Mouse (Mus musculus): ENCODE measurements around the gene Ccm2. TPM values are rescaled to one million over a fixed set of nuclear protein-coding genes. Genes with fewer than 3 reads are reported as not detected.

Ccm2 gene
- total RNA-seq, 2 experiments from 2014 or later, result 53.5 to 54.1 TPM

DNA sequence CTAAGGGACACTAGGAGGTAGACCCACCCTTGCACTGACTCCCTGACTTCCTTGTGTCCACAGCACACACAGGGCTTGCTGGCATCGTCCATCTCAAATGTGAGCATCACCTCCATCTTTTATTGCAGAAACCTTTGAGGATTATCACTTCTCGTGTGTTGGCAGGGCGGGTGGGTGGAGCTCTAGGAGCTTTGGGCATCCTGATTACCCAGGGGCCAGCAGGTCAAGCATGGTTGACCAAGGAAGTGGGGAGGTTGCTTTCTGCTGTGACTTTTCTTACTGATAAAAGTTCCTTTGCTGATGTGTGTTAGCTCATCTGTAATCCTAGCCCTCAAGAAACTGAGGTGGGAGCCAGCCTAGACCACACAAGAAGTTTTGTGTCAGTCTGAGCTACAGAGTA lies 29.5 kb downstream of the Ccm2 start:
- DNase-seq (ENCODE audit: low spot score in 2 of 2), result no peak

DNA sequence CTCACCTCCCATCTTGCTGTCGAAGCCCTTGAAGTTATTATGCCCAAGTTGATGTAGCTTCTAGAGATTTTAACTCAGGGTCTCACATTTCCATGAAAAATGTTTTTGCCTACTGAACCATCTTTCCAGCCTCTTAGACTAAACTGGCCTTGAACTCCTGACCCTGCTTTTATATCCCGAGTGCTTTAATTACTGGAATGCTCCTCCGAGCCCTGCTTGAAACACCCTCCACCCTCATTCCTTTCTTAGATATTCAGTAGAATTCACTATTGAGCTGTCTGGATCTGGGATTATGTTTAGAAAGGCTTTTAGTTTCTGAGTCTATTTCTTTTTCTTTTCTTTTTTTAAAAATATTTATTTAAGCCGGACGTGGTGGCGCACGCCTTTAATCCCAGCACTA lies 32.7 kb downstream of the Ccm2 start:
- DNase-seq (ENCODE audit: low spot score in 2 of 2), result no peak

DNA sequence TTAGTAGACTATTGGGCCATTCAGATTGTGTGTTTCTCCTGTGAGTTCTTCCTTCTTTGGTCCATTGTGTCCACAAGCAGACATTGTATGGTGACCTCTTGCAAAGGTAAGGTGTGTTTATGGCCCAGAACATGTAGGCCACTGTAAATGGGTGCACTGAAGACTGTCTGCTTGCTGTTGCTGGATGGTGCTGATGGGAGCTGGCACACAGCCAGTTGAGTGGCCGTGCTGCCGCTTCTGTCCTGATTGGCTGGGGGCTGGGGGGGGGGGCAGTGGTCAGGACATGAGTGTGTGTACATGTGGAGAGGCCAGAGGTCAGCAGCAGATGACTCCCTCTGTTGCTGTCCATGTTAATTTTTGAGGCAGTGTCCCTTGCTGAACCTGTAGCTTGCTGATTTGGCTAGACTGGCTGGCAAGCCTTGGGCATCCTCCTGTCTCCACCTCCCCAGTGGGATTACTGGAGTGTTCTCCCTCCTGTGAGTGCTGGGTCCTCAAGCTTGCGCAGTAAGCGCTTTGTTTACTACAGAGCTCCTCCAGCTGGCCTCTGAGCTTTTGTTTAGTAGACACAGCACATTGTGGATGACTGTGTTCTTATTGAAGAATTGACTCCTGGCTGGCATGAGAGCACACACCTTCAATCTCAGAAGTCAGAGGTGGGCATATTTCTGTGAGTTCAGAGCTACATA lies 33.5 kb downstream of the Ccm2 start:
- no peak for DNase-seq (ENCODE audit: low spot score in 2 of 2)

DNA sequence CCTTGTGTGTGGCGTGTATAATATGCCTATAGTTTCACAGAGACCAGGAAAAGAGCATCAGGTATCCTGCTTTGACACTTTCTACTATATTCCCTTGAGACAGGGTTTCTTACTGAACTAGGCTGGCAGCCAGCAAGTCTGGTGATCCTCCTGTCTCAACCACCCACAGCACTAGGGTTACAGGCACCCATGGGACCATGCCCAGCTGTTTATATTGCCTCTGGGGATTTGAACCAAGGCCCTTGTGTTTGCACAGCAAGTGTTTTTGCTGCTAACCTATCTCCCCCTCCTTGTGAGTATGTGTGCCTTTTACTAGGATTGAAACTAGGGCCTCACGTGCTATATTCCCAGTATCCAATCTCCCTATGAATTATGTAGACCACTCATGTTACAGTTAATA lies 34.9 kb downstream of the Ccm2 start:
- no peak for DNase-seq (ENCODE audit: low spot score in 2 of 2)

DNA sequence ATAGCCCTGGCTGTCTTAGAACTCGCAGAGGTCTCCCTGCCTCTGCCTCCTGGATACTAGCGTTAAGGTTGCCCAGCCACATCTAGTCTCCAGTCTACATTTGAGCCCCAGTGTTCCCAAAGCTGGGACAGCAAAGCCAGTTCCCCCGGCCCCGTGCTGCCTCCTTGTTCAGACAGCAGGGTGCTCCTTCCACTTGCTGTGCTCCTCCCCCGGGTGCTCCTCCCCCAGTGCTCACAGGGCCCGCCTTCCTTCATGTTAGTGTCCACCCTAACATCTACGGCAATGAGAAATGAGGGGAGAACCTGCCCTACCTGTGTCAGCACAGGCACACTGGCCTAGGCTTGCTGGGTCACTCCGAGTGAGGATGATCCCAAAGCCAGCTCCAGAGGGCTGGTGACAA lies 39.1 kb downstream of the Ccm2 start:
- DNase-seq (ENCODE audit: low spot score in 2 of 2), result no peak

DNA sequence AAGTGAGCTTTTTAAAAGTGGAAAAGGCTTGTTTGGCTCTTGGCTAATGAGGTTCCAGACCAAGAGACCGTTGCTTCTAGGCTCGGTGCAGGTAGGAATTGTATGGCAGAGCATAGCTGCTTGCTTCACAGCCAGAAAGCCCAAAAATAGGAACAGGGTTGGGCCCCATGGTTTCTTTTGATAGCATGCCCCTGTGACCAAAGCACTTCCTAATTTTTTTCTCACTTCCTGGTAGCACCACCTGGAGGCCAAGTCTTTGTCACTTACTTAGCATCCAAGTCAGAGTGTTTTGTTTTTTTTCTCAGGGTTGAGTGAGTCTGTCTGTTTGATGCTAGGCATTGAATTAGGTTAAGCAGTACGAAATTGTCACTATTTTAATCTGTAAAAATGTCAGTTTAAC lies 40.0 kb downstream of the Ccm2 start:
- no peak for DNase-seq (ENCODE audit: low spot score in 2 of 2)

DNA sequence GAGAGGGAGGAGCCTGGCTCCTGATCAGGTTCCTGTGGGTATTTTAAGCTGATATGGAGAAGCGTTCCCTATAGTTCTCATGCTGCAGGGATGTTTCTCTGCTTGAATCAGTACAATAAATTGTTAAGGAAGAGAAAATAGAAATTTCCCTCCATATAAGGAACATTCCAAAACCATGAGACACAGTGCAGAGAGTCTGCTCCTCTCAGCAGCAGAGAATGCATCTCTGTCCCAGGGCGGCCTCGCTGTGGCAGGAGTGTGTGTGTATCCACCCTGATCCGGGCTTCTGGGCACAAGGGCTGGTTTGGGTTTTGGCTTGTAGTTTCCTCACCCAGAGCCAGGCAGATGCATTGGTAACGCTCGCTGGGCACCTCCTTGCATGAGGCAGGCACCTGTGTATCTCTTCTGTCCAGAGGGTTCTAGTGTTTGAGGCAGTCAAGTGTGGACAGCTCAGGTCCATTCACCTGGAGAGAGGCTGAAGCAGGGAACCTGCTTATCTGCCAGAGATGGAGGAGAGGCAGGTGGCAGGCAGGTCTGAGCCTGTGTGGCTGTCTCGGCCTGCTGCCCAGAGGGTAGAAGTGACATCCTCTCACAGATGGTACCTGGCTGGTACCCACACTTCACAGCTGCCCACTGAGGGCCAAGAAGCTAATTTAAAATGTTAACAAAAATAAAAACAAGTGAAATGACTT lies 40.7 kb downstream of the Ccm2 start:
- no peak for DNase-seq (ENCODE audit: low spot score in 2 of 2)

DNA sequence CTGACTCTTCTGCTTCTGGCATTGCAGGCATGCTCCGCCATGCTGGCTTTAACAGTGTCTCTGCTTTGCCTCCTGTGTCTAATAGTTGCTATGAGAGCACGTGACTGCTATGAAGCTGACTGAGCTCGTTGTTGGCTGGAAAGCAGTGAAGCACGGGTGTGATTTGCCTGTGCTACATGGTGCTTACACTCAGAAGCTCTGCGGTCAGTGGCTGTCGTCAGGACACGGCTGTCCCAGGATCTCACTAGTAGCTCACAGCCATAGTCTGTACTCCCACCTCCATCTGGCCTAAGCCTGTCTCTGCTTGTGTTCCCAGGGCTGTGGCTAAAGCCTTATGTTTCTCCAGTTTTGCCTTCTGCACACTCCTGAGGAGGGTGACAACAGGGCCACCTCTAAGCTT lies 41.6 kb downstream of the Ccm2 start:
- no peak for DNase-seq (ENCODE audit: low spot score in 2 of 2)

DNA sequence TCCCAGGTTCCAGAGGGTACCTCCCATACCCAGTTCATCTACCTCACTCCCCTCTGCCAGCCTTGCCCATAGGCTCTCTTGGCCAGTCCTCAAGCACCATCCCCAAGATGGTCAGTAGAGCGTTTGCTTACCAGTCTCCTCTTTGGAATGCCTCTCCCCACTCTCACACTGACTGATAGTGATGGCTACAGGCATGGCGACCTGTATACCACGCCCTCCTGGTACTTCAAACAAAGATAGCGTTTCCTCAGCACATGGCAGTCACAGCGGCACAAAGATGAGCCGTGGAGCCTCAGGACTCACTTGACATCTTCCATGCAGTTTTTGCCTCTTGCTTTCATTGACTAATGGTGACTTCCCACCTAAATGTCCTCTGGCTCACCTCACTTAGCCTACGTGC lies 43.2 kb downstream of the Ccm2 start:
- DNase-seq (ENCODE audit: low spot score in 2 of 2), result no peak

DNA sequence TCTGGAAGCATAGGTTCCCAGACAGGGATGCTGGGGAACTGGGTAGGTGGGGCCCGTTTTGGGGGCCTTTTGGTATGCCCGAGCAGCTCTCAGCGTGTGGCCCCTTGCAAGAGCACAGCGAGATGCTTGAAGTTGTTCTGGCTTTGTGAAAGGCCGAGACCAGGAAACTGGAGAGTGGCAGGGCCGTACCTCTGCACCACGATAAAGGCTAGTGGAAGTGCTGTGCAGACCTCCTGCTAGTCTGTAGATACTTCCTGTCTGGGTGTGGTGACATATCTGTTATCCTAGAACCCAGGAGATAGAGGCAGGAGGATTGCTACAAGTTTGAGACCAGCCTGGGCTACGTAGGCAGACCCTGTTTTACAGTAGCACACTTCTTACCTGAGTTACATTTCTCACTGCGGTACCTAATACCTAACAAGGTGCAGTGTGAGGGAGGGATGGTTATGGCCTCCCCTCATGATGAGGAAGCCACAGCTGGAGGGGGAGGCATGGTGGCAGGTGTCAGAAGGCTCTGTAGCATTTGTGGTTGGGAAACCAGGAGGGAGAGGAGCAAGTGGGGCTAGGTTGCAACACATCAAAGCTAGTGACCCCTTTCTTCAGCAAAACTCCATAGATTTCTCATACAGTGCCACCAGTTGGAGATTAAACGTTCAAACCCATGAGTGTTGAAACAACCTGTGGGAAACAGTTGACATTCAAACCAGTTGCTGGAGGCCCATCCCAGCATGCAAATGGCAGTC lies 44.4 kb downstream of the Ccm2 start:
- DNase-seq (ENCODE audit: low spot score in 2 of 2), result no peak

DNA sequence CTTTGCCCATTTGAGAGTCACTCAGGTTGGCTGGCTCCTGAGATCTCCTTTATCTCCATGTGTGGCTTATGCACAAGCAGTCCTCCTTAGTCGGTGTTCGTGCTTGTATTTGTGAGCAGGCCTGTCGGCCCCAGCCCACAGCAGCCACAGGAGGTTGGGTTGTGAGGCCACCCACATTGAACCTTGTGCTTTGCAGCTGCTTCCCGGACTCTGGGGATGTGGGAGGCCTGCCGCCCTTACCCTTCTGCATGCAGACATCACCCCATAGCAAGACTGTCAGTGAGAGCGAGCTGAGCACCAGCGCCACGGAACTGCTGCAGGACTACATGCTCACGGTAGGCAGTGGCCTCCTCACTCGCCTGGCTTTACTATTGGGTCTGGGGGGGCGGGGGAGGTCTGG lies 46.7 kb downstream of the Ccm2 start:
- no peak for DNase-seq (ENCODE audit: low spot score in 2 of 2)

DNA sequence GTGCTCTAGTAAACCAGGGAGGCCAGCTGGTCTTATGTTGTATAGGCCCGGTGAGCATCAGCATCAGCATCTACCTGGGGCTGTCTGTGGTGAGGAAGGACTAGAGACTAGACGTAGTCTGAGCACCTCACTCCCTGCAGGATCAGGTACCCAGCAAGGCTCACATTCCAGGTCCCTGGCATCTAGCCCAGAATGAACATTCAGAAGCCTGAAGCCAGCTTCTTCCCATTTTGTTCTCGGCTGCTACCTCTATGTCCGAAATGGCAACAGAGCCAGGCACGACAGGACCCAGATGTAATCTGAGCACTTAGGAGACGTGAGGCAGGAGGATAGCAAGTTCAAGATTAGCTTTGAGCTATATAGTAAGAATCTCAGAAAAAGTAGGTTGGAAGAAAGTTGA lies 48.2 kb downstream of the Ccm2 start:
- DNase-seq (ENCODE audit: low spot score in 2 of 2), result no peak

DNA sequence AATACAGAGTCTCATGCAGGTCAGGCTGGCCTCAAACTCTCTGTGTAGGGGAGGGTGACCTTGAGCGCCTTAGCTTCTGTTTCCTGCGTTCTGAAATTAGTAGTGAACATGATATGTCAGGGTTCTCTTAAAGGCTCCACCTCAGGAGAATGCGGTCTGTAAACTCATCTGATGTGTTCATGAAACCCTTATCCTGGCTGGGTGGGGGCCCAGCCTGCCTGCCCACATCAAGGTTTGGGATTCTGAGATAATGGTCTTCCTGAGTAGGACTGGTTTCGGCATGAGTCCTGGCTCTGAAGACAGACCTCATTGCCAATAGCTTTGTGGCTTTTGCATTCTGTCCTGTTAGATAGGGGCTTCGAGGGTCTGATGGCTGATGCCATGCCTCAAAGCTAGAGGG lies 48.7 kb downstream of the Ccm2 start:
- no peak for DNase-seq (ENCODE audit: low spot score in 2 of 2)

DNA sequence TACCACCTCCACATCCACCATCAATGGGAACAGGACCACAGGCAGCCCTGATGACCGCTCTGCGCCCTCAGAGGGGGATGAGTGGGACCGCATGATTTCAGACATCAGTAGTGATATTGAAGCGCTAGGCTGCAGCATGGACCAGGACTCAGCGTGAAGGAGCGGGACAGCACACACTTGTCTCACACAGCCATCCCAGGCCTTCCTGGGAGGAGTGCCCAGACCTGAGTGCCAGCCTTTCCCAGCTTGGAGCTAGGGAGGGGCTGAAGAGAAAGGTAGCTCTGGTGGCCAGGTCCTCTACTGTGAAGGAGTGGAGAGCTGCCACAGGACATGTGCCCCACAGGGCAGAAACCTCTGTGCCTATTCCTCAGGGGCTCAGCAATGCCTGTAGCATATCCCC lies 49.5 kb downstream of the Ccm2 start:
- DNase-seq (ENCODE audit: low spot score in 2 of 2), result no peak

DNA sequence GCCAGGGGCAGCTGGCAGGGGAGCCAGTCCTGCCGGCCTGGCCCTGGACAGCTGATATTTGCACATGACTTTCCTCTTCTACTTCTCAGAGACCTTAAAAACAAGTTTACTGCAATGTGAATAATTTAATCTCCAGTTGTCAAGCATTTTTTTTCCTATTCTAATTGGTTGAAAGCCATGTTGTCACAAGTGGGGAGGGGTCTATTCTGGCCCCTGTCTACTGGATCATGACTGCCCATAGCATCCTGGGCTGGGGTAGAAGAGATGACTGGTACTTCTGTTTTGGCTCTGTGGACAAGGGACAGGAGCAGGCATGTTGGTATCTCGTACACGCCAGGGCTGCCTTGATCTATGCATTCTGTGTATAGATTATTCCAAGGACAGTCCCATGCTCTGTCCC lies 49.9 kb downstream of the Ccm2 start:
- no peak for DNase-seq (ENCODE audit: low spot score in 2 of 2)

DNA sequence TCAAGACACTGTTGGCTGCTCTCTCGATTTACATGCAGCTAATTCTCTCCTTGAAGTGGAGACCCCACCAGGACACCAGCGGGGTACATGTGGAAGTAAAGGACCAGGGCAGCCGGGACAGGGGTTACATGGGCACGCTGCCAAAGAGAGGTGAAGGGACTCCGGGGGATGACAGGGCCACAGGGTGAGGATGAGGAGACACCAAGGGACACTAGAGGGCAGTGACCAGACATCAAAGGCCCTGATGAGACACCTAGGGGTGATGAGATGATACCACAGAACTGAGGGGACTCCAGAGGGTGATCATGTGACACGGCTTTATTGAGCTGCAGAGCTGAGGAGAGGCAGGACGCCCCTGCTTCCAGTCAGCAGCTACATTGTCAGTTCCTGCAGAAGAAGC lies 50.8 kb downstream of the Ccm2 start:
- no peak for DNase-seq (ENCODE audit: low spot score in 2 of 2)

DNA sequence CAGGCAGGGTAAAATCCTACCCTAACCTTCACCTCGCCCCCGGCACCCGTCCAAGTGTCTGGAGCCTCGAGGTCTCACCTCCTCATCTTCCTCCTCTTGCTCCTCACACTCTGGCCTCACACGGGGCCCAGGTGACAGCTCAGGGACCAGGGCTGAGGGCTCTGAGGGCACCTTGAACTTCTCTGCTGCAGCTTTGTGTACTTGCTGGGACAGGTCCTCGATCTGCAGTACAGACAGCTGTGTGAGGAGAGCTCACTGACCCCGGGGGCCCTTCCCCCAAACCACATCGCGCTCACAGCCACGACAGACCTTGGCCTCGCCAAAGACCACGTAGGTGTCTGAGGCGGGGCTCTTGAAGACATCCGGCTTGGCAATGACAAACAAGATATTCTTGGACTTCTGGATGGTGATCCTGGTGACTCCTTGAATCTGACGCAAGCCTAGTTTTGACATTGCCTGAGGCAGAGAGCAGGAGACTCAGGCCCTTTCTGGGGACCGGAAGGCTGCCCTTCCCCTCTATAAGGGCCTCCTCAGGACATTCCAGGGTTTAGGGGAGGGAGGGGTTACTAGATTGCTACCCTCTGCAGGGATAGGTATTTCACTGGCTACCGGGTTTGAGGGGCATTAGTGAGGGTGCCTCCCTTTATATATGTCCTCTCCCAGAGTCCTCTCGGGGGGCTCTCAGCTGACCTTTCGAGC lies 51.7 kb downstream of the Ccm2 start:
- DNase-seq (ENCODE audit: low spot score in 2 of 2), result no peak

DNA sequence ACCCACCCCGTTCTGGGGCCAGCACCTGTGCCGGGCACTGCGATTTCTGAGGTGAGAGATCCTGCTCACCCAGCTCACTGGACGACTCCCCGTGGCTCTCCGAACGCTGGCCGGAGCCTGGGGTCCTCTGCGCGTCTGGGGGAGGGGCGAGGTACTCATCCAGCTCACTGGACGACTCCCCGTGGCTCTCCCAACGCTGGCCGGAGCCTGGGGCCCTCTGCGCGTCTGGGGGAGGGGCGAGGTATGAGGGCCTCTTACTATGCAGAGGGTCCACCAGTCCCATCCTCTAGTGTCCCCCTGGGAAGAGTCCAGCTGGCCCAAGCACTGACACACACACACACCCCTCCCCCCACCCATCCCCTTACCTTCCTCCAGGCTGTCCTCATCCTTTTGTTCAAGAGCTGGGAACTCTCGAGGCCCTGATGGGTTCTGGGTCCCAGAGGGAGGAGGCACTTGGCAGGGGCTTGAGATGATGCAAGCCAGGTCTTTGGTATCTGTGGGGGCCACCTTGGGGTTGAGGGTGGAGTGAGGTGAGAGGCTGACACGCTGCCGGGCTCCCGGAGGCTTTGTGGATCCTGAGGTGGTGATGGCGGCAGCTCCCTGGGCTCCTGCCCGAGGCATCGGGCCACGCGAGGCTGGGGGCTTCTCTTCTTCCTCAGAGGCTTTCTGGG lies 52.5 kb downstream of the Ccm2 start:
- DNase-seq (ENCODE audit: low spot score in 2 of 2), result no peak

DNA sequence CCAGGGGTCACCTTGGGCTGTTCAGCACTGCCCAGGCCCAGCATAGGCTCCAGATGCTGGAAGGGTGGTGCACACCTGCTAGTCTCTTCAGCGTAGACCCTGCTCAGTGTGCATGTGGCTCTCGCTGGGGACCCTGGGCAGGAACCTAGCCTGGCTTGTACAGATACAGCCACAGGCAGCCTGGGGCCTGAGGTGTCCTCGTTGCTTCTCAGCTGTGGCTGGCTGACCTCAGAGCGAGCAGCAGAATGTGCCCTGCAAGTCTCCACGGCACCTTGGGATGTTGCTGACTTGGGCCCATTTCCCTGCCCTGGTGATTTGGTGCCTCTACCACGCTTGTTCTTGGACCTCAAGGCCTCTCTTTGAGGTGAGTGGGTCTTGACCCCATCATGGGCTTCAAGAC lies 53.1 kb downstream of the Ccm2 start:
- no peak for DNase-seq (ENCODE audit: low spot score in 2 of 2)

DNA sequence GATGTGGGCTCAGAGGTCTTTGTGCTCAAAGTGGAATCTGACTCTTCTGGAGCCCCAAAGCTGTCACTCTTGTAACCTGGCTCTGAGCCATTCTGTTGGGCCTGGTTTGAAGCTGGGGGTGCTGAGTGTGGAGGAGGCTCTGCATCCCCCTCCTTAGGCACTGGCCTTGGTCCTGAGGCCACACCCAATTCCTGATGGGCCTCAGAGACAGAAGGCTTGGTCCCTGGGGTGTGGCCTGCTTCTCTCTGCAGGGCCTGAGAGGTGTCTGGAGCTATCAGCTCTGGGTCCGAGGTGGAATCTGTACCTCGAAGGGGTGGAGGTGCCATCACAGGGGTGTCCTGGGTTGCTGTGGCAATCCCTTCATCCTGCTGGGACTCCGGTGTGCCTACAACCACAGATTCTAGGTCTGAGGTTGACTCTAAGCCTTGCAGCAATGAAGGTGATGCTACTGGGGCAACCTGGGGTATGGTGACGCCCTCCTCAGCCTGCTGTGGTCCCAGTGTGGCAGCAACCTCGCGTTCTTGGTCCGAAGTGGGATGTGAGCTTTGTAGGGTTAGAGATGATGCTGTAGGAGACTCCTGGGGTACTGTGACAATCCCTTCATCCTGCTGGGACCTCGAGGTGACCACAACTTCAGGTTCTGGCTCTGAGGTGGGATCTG lies 53.7 kb downstream of the Ccm2 start:
- DNase-seq (ENCODE audit: low spot score in 2 of 2), result no peak
